Mouse (Mus musculus): ENCODE measurements at regions not wholly inside any gene's neighbourhood (a gene's known extent, or its start where the extent isn't known, plus 50 kb on each side); places are given as distances from the start of the nearest gene placed in this dataset.
"Not testable (repeated sequence)": the region's sequence is repeated elsewhere in the genome, so short reads cannot be mapped to it uniquely, and the experiment has no call there.

DNA sequence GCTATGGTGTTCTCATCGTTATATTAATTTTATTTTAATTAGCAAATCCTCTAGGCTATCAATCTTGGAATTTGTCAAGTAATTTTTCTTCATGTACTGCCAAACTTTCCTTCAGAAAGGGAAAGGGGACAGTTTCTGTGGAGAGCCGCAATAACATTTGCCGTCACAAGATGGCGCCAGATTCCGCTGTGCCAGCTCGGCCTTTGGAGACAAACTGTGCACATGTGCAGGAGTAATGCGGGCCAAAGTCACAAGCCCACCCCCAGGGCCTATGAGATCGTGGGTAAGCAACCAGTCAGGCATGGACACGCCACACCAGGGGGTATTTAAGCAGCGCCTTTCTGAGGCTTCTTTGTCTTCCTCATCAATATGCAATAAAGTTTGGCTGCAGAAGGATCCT is 1132.8 kb upstream of the Tacstd2 start:
- peak; percentile 79 for TF ChIP-seq CTCF (IDR thresholded peaks at IDR 0.05; ENCODE audit: low read depth)
- TF ChIP-seq EP300 (optimal IDR thresholded peaks at IDR 0.05), result not testable (repeated sequence)

Data from stomach, postnatal 0 days (tissue).